Mouse (Mus musculus) embryonic fibroblast, embryonic 13.5 days (primary cell): ENCODE results near the gene Eps8.

Source experiments
- CTCF ChIP-seq: IDR thresholded peaks from 2 replicates; pipeline ENCODE4 v1.5.1; 2011; ENCODE audit warnings: mild to moderate bottlenecking, control low read depth, low read length, moderate library complexity, borderline replicate concordance; ENCODE audit not compliant: insufficient read depth
- POLR2A ChIP-seq: IDR thresholded peaks from 2 replicates; pipeline ENCODE4 v1.6.1; 2011; ENCODE audit warnings: low read depth, mild to moderate bottlenecking, control low read depth, low read length, moderate library complexity

GRCm38 (mm10) chr6:137654776-137655175 lies at the start of gene Eps8:
- TF ChIP-seq POLR2A (no peak), CTCF (no peak)
